Mouse (Mus musculus) stomach, postnatal 0 days (tissue): ENCODE data around the gene Gm43552.

Experiments used
- CTCF ChIP-seq: IDR thresholded peaks from 2 replicates; pipeline ENCODE4 v1.5.1; 2016; ENCODE audit warnings: antibody characterized with exemption, low read depth, mild to moderate bottlenecking, moderate library complexity
- EP300 ChIP-seq: optimal IDR thresholded peaks from 2 replicates; pipeline ENCODE3; 2016; ENCODE audit warnings: antibody characterized with exemption

- TF ChIP-seq EP300: no peak
- no peak for TF ChIP-seq CTCF
Observed at GRCm38 (mm10) chr5:65419136-65419535, 73.5 kb downstream of the Gm43552 start.
